Mouse (Mus musculus) skeletal muscle tissue, adult 2 months (tissue): ENCODE data around the gene Ddx6.

Source experiments
- DNase-seq: peaks from one replicate; pipeline ENCODE4 v3.0.0-alpha.2; 2012; ENCODE audit warnings: low read depth, low spot score

Ddx6 gene

DNA sequence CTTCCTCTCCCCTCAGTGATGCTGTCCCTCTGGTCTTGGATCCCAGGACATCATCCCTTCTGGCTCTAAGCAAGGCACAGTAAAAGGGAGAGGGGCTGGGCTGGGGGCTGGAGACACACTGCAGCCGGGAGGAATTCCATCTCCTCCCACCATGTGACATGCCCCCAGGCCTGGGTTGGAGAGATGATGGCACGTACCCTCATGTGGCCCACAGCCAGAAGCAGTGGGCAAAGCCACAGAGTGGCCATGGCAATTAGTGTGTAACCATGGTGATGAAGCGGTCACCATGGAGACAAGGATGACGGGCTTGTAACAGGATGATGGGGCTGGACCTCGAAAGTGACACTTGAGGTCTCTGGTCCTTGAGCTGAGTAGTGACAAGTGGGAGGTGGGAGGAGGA, 81.9 kb downstream of the Ddx6 start:
- DNase-seq: no peak

- no peak for DNase-seq
Measured at GRCm38 (mm10) chr9:44688013-44688412, 83.3 kb downstream of the Ddx6 start.
